Mouse (Mus musculus) CH12.LX (cell line): Measurements from ENCODE around the gene Gm10799. TPM values are rescaled to one million over a fixed set of nuclear protein-coding genes. Genes with fewer than 3 reads are reported as not detected.
"Not testable (repeated sequence)": the region's sequence is repeated elsewhere in the genome, so short reads cannot be mapped to it uniquely, and the experiment has no call there.

Experiments
- DNase-seq: peaks from one replicate; pipeline ENCODE4 v3.0.0-alpha.2; 2013; ENCODE audit errors: extremely low read depth
- H3K27ac ChIP-seq: 2 replicates; pipeline ENCODE4 v1.5.1; 2012; ENCODE audit warnings: low read depth, mild to moderate bottlenecking, control low read depth, moderate library complexity; ENCODE audit not compliant: insufficient read depth
- H3K27me3 ChIP-seq: replicated peaks from 2 replicates; pipeline ENCODE3; 2012; ENCODE audit warnings: inconsistent platforms
- H3K36me3 ChIP-seq, 2 experiments: replicated peaks in 1 of 2; 2 replicates each; pipeline versions ENCODE3 to v1.6.1; 2012; ENCODE audit warnings: inconsistent platforms in 1 of 2, low read length in 1 of 2, mild to moderate bottlenecking in 1 of 2, mixed read lengths in 1 of 2, moderate library complexity in 1 of 2; ENCODE audit not compliant: control insufficient read depth in 1 of 2, insufficient read depth in 1 of 2
- H3K4me1 ChIP-seq, 2 experiments: 2 replicates each; pipeline ENCODE4 v1.6.1; 2012; ENCODE audit warnings: inconsistent platforms in 1 of 2, moderate library complexity in 1 of 2; ENCODE audit not compliant: insufficient read depth in 2 of 2, control insufficient read depth in 1 of 2
- H3K4me2 ChIP-seq: 2 replicates; pipeline ENCODE4 v1.6.1; 2012; ENCODE audit warnings: low read depth, mild to moderate bottlenecking, control low read depth; ENCODE audit not compliant: poor library complexity, insufficient read depth, severe bottlenecking
- H3K4me3 ChIP-seq, 3 experiments: fragments of 150-350 bp in 1 of 3; sonication (generic) in 1 of 3; replicated peaks in 1 of 3; 2 replicates each; pipeline versions ENCODE3 to v1.5.1; 2011 to 2012; ENCODE audit warnings: low read depth in 2 of 3, low read length in 2 of 3, mild to moderate bottlenecking in 2 of 3, moderate library complexity in 2 of 3, control low read depth in 1 of 3, improper control_type of control experiment in 1 of 3, inconsistent platforms in 1 of 3, mixed read lengths in 1 of 3; ENCODE audit not compliant: poor library complexity in 1 of 3
- H3K79me2 ChIP-seq: replicated peaks from 2 replicates; pipeline ENCODE4 v1.6.1; 2012; ENCODE audit warnings: mild to moderate bottlenecking, moderate library complexity; ENCODE audit not compliant: control insufficient read depth, poor library complexity, insufficient read depth, severe bottlenecking; ENCODE audit errors: extremely low read depth
- H3K9ac ChIP-seq: 2 replicates; pipeline ENCODE4 v1.6.1; 2012; ENCODE audit warnings: low read depth, mild to moderate bottlenecking, control low read depth, moderate library complexity; ENCODE audit not compliant: insufficient read depth
- H3K9me3 ChIP-seq: replicated peaks from 2 replicates; pipeline ENCODE3; 2012; ENCODE audit warnings: low read length, inconsistent platforms, mixed read lengths
- CHD2 ChIP-seq: IDR thresholded peaks from 2 replicates; pipeline ENCODE4 v1.6.1; 2011; ENCODE audit warnings: low read length, improper control_type of control experiment
- E2F4 ChIP-seq: IDR thresholded peaks from 2 replicates; pipeline ENCODE4 v1.6.1; 2011; ENCODE audit warnings: low read depth, low read length, improper control_type of control experiment; ENCODE audit not compliant: insufficient replicate concordance
- HCFC1 ChIP-seq: IDR thresholded peaks from 2 replicates; pipeline ENCODE4 v1.6.1; 2012; ENCODE audit warnings: low read depth, mild to moderate bottlenecking, inconsistent platforms, low read length, improper control_type of control experiment
- MAZ ChIP-seq: IDR thresholded peaks from 2 replicates; pipeline ENCODE4 v1.6.1; 2012; ENCODE audit warnings: low read depth, mild to moderate bottlenecking, inconsistent platforms, low read length, improper control_type of control experiment, moderate library complexity
- MEF2A ChIP-seq: IDR thresholded peaks from 2 replicates; pipeline ENCODE4 v1.6.1; 2014; ENCODE audit warnings: low read depth, mild to moderate bottlenecking, inconsistent platforms, low read length, improper control_type of control experiment, borderline replicate concordance
- MXI1 ChIP-seq: IDR thresholded peaks from 2 replicates; pipeline ENCODE4 v1.6.1; 2011; ENCODE audit warnings: mild to moderate bottlenecking, low read depth, low read length, improper control_type of control experiment
- NRF1 ChIP-seq: IDR thresholded peaks from 2 replicates; pipeline ENCODE4 v1.6.1; 2014; ENCODE audit warnings: low read depth, mild to moderate bottlenecking, inconsistent platforms, low read length, improper control_type of control experiment, moderate library complexity
- POLR2AphosphoS2 ChIP-seq: IDR thresholded peaks from 2 replicates; pipeline ENCODE4 v1.6.1; 2011; ENCODE audit warnings: low read depth, low read length, improper control_type of control experiment
- RAD21 ChIP-seq: IDR thresholded peaks from 2 replicates; pipeline ENCODE4 v1.6.1; 2011; ENCODE audit warnings: low read depth, mild to moderate bottlenecking, low read length, improper control_type of control experiment, moderate library complexity
- RCOR1 ChIP-seq: conservative IDR thresholded peaks from 2 replicates; pipeline ENCODE4 v1.6.1; 2012; ENCODE audit warnings: low read depth, mild to moderate bottlenecking, inconsistent platforms, low read length, improper control_type of control experiment
- TCF12 ChIP-seq: IDR thresholded peaks from 2 replicates; pipeline ENCODE4 v1.6.1; 2014; ENCODE audit warnings: low read depth, mild to moderate bottlenecking, inconsistent platforms, low read length, improper control_type of control experiment
- USF1 ChIP-seq: IDR thresholded peaks from 2 replicates; pipeline ENCODE4 v1.6.1; 2014; ENCODE audit warnings: low read depth, mild to moderate bottlenecking, inconsistent platforms, low read length, improper control_type of control experiment
- USF2 ChIP-seq: conservative IDR thresholded peaks from 2 replicates; pipeline ENCODE4 v1.6.1; 2011; ENCODE audit warnings: low read depth, low read length, improper control_type of control experiment
- dilution Hi-C: fragments of 300-500 bp; cut with MboI; formaldehyde crosslinking; loops from 2 replicates; pipeline ENCODE4 v1.14.3; 2020; ENCODE audit warnings: low sequenced_read_pairs; ENCODE audit not compliant: extremely low pct_unique_long_range_greater_than_20kb, extremely low pct_ligation_motif_present
- in situ Hi-C: fragments of 300-500 bp; cut with MboI; formaldehyde crosslinking; loops from 3 replicates; pipeline ENCODE4 v1.14.3; 2019; ENCODE audit warnings: low sequenced_read_pairs, low pct_ligation_motif_present, low pct_unique_long_range_greater_than_20kb, mixed read lengths
- polyA plus RNA-seq: library from polyadenylated mRNA; unstranded; fragments of >175 nt; gene quantifications from 2 replicates; pipeline ENCODE4 v1.2.1, GENCODE M21; 2012; ENCODE audit warnings: low read depth; ENCODE audit not compliant: insufficient read length
- total RNA-seq, 2 experiments: library from RNA; depleted of rRNA; stranded (reverse); fragments of 300-350 nt in 1 of 2; fragments of >200 nt in 1 of 2; gene quantifications; 2 replicates each; pipeline ENCODE4 v1.2.3; 2012 to 2014

Gm10799 gene
- total and polyA plus RNA-seq, 3 experiments: not detected

DNA sequence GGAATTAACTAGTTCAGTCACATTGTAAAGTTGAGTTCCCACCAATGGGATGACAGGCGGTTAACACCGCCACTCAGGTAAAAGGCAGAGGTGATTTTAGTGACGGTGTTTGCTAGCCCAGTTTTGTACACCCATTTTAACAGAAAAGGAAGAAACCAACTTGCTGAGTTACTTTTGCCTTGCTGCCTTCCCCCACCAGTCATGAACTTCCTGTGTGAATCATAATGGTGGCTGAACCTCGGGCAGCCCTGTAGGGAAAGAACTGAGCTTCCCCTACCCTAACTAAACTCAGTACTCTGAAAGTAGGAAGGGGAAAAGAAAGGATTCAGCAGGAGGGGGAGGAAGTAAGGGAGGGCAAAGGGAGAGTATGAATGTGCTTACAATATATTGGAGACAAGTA, 41.7 kb upstream of the Gm10799 start:
- H3K4me1 ChIP-seq: peaks cover 0 to 9% of the 10 kb centered on the region in 2 experiments; a peak in 2 of 4 replicates
- H3K27me3 ChIP-seq: no peaks in the 10 kb centered on the region
- H3K4me3 ChIP-seq: no peak overlapping the region
- in situ Hi-C loops (no loop called here), dilution Hi-C loops (no loop called here)
- H3K9me3 ChIP-seq: no peaks in the 10 kb centered on the region
- H3K4me2 ChIP-seq: no peak overlapping the region
- no peak overlapping the region for H3K27ac ChIP-seq
- no peak overlapping the region for H3K9ac ChIP-seq
- TF ChIP-seq CHD2: no peak
- no peak for DNase-seq
- peaks cover 0 to 4% of the 10 kb centered on the region in 2 experiments for H3K36me3 ChIP-seq
- no peaks in the 10 kb centered on the region for H3K79me2 ChIP-seq

DNA sequence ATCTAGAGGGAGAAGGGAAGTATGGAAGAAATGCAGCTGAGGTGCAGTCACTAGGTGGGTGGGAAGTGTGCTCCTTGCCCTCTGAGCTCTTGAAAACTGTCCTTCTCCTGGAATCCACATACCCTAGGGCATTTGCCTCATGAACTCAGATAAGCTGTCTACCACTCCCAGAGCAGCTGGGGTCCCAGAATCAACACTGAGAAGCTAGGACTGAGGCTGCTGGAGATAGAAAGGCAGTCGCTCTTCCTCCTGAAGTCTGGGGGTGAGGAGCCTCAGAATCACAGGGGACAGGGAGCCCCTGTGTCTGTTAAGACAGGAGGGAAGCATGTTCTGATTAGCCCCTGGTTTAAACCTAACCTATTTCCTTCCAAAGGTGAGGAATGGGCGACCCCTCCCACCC, 41.2 kb upstream of the Gm10799 start:
- Histone ChIP-seq H3K4me1 (peaks cover 0 to 9% of the 10 kb centered on the region in 2 experiments; a peak in 2 of 4 replicates), H3K79me2 (no peaks in the 10 kb centered on the region), H3K4me2 (no peak overlapping the region), H3K9ac (no peak overlapping the region), H3K36me3 (peaks cover 0 to 4% of the 10 kb centered on the region in 2 experiments), H3K27me3 (no peaks in the 10 kb centered on the region), H3K4me3 (no peak overlapping the region), H3K9me3 (no peaks in the 10 kb centered on the region), H3K27ac (no peak overlapping the region)
- no peak for DNase-seq
- in situ Hi-C loops: no loop called here
- dilution Hi-C loops: no loop called here
- TF ChIP-seq NRF1: no peak
- TF ChIP-seq RCOR1: no peak
- no peak for TF ChIP-seq USF1
- TF ChIP-seq MEF2A: no peak
- TF ChIP-seq MAZ: no peak
- TF ChIP-seq E2F4: no peak
- TF ChIP-seq MXI1: no peak
- TF ChIP-seq POLR2AphosphoS2: no peak
- TF ChIP-seq HCFC1: no peak
- TF ChIP-seq RAD21: no peak
- no peak for TF ChIP-seq TCF12
- no peak for TF ChIP-seq USF2
- TF ChIP-seq, all 38 proteins: peak for 0

DNA sequence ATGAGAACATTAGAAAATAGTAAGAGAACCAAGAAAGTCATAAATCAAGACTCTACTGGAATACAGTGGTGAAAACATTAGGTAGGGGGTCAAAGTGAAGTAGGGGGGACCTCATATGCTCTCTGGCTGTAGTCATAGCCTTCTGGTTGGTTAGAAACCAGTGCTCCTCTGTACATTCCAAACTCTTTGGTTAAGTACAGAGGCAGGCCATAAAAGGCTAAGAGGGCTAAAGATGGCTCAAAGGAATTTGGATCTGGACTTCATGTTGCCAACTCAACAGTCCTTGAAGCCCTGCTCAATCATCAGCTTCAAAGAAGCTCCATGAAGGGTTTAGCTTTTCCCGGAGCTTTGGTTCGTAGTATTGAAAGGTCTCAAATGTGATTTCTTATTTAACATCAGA, 40.7 kb upstream of the Gm10799 start:
- in situ Hi-C loops, H3K4me3 ChIP-seq, H3K36me3 ChIP-seq, H3K9ac ChIP-seq, dilution Hi-C loops, H3K79me2 ChIP-seq, H3K4me2 ChIP-seq, H3K9me3 ChIP-seq, H3K27me3 ChIP-seq, H3K4me1 ChIP-seq, H3K27ac ChIP-seq, DNase-seq: not testable (repeated sequence)
